Mouse (Mus musculus) ovary, postnatal 10 days (tissue): ENCODE results near the gene Hjurp.

ENCODE experiments used
- DNase-seq: peaks from one replicate; pipeline ENCODE4 v3.0.0; 2022; ENCODE audit warnings: low spot score

The Hjurp gene

GRCm38 (mm10) chr1:88279111-88280005 is 1.9 kb upstream of the Hjurp start:
- no peak for DNase-seq

- DNase-seq, result no peak
These were observed 532 bp upstream of the Hjurp start for GRCm38 (mm10) chr1:88277818-88278511.

GRCm38 (mm10) chr1:88276524-88277097 is 822 bp downstream of the Hjurp start:
- DNase-seq, result no peak

- no peak for DNase-seq
These were observed 1.5 kb downstream of the Hjurp start for GRCm38 (mm10) chr1:88275698-88276523.

- DNase-seq, result no peak
These were observed 2.3 kb downstream of the Hjurp start for GRCm38 (mm10) chr1:88275078-88275680.

- DNase-seq, result no peak
These were observed 2.9 kb downstream of the Hjurp start for GRCm38 (mm10) chr1:88274371-88275077.

- no peak for DNase-seq
These were observed 3.6 kb downstream of the Hjurp start for GRCm38 (mm10) chr1:88273832-88274231.

- no peak for DNase-seq
These were observed 4.1 kb downstream of the Hjurp start for GRCm38 (mm10) chr1:88273326-88273725.

- DNase-seq, result no peak
These were observed 4.6 kb downstream of the Hjurp start for GRCm38 (mm10) chr1:88272851-88273250.

- peak; percentile 5 for DNase-seq
These were observed 7.7 kb downstream of the Hjurp start for GRCm38 (mm10) chr1:88269539-88270309.

GRCm38 (mm10) chr1:88268070-88268469 is 9.4 kb downstream of the Hjurp start:
- DNase-seq, result no peak

- DNase-seq, result no peak
These were observed 9.9 kb downstream of the Hjurp start for GRCm38 (mm10) chr1:88267489-88267888.

- no peak for DNase-seq
These were observed 11.3 kb downstream of the Hjurp start for GRCm38 (mm10) chr1:88266123-88266522.

GRCm38 (mm10) chr1:88264869-88265240 is 12.6 kb downstream of the Hjurp start:
- DNase-seq, result no peak

- DNase-seq, result no peak
These were observed 13.1 kb downstream of the Hjurp start for GRCm38 (mm10) chr1:88264237-88264868.

- no peak for DNase-seq
These were observed 13.7 kb downstream of the Hjurp start for GRCm38 (mm10) chr1:88263778-88264177.

GRCm38 (mm10) chr1:88262961-88263360 is 14.5 kb downstream of the Hjurp start:
- no peak for DNase-seq

GRCm38 (mm10) chr1:88262255-88262654 is 15.2 kb downstream of the Hjurp start:
- DNase-seq, result no peak

- DNase-seq, result no peak
These were observed 15.7 kb downstream of the Hjurp start for GRCm38 (mm10) chr1:88261706-88262105.
